Mouse (Mus musculus) erythroid progenitor cell, adult 5-6 weeks (primary cell): ENCODE measurements around the gene Gal3st2c. TPM values are rescaled to one million over a fixed set of nuclear protein-coding genes. Genes with fewer than 3 reads are reported as not detected.
"Not testable (repeated sequence)": the region's sequence is repeated elsewhere in the genome, so short reads cannot be mapped to it uniquely, and the experiment has no call there.

Source experiments
- ATAC-seq: replicated peaks from 2 replicates; pipeline ENCODE4 v1.8.0; 2016; ENCODE audit warnings: moderate number of reproducible peaks, mild to moderate bottlenecking, moderate TSS enrichment, inconsistent platforms; ENCODE audit not compliant: poor library complexity, low FRiP score, severe bottlenecking
- total RNA-seq, 2 experiments: library from RNA; stranded (forward) in 1 of 2; stranded (reverse) in 1 of 2; fragments of 150-400 nt in 1 of 2; fragments of 186-747, 209-891 nt in 1 of 2; gene quantifications; 2 replicates each; pipeline versions ENCODE4 v1.2.3 to v1.2.4; 2015 to 2017; ENCODE audit warnings: low replicate concordance in 2 of 2

Gene Gal3st2c
- total RNA-seq (2015; ENCODE audit: low replicate concordance) = not detected in 2 replicates
- not detected in 2 replicates for total RNA-seq (2017; ENCODE audit: low replicate concordance)

DNA sequence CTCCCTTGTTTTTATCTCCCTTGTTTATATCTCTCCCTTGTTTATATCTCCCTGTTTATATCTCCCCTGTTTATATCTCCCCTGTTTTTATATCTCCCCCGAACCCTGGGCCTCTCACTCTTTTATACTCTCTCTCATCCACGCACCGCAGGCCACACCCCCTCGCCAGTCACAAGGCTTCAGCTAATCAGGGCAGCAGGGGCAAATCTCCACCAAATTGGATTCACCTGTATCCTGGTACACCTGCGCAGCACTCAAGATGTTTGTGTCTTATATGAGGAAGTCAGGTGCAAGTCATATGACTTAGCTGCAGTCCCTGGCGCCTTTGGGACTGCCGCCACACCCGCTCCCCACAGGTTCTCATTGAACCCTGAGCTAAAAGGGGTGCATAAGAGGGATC is at the start of gene Gal3st2c:
Gene Gal3st2c (plus strand): TSS at position 301 of the 400 bp plus-strand sequence.
- not testable (repeated sequence) for ATAC-seq

DNA sequence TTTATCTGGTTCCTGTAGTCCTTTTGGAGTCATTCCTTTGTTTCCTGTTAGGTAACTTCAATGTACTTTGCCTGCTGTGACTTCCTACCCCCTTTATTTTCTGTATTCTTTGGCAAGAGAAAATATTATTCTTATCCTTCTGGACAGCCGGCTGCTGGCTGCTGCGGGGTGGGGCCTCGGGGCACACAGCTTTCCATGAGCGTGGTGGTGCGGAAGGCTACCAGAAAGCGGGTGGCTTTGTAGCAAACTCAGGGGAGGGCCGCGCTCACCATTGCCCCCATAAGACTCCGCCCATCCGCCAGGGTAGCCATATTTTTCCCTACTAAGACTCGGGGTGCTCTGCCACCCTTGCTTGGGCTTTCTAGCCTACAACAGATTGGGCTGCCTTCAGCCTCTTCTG is 41.2 kb upstream of the Gal3st2c start:
- ATAC-seq = not testable (repeated sequence)

DNA sequence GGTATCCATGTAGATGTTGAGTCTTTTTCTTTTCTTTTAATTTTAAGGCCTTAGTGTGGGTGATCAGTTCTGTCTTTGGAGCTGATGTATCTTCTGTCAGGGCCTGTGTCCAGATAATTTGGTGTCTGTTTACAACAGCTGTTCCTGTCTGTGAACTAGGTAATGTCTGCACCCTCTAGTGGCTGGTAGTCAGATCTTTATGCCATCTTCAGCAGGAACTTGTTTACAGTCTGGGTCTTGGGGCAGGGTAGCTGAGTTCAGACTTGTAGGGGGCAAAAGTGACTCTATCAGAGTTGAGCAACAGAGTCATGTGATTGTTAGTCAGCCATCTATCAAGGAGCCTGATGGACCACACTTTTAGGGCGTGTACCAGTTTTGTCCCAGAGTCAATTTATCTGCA is 23.8 kb upstream of the Gal3st2c start:
- ATAC-seq = not testable (repeated sequence)

DNA sequence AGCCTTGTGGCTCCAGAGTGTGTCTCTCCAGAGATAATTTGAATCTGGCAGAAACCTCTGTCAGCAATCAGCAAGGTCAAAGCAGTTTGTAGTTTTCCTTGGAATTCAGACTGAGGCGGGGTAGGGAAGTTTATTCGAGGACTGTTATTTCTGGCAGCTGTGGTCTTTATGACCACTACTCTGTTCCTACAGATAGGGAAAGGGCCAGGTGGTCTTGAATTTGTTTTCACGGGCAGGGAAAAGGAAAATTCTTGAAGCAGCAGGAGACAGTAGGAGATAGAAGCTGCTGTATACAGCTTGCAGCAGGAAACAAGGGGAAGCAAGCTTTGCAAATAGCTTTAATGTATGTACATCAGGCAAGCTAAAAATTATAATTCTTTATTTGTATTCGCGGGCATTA is 19.9 kb upstream of the Gal3st2c start:
- not testable (repeated sequence) for ATAC-seq

DNA sequence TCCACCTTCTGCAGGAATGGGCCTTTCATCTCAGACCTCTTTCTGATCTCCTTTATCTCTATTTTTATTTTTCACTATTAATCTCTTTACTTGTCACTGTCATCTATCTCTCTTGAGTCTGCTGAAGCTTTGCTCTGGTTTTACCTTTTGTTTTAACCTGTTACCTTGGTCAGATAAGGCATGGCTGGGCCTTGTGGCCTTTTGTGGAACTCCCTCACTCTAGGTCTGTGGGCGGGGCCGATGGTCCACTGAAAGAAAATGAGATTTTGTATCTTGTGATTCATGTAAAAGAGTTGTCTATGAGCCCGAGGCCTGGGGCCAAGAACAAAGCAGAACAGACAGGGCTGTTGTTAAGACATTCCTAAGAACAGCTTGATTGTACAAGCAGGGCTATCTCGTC is 19.5 kb upstream of the Gal3st2c start:
- not testable (repeated sequence) for ATAC-seq

DNA sequence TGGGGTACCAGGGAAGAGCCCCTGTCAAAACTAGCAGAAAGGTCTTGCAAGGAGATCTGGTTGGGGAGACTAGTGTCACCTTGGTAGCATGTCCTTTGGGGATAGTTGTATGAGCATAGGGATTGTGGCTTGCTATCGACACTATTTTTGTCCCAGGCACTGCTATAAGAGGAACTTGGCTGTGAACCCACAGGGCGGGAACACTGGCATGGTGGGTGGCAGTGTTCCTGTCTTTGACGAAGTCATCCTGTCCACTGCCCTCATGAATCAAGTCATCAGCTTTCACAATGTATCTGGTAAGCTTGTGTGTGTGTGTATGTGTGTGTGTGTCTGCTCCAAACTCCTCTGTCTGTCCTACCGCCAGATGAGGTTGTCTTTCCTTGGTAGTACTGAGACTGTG is 14.5 kb upstream of the Gal3st2c start:
- ATAC-seq = not testable (repeated sequence)

DNA sequence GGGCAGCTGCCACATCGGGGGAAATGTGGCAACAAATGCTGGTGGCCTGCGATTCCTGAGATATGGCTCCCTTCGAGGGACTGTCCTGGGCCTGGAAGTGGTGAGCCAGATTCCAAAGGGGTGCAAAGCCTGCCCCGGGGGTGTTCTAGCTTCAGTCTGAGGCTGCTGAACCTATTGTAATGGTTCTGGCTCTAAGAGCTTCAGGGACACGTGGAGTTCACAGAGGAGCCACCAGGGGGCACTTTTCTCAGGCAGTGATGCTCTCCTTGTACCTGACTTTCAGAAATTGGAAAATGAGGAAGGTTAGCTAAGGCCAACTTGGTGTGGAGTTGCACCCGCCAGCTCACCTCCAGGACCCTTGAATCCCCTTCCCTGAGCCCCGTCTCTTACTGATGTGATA is 12.0 kb upstream of the Gal3st2c start:
- peak; percentile 81 for ATAC-seq

DNA sequence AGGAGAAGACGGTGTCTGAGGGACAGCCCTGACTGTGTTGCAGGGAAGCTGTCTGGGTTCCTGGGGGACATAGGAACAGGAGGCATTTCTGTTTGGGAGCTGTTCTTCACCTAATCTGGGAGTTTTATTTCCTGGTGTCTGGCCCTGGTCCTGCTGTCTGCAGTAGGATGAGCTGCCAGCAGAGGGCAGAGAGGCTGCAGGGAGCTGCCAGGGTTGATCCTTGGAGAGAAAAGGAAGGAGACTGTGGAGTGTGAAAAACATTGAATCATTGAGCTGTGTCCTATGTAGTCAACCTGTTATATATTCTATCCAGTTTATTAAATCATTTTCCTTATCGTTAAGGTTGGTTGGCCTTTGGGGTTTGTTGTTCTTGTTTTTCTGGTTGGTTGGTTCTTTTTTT is 9.4 kb upstream of the Gal3st2c start:
- ATAC-seq = not testable (repeated sequence)

DNA sequence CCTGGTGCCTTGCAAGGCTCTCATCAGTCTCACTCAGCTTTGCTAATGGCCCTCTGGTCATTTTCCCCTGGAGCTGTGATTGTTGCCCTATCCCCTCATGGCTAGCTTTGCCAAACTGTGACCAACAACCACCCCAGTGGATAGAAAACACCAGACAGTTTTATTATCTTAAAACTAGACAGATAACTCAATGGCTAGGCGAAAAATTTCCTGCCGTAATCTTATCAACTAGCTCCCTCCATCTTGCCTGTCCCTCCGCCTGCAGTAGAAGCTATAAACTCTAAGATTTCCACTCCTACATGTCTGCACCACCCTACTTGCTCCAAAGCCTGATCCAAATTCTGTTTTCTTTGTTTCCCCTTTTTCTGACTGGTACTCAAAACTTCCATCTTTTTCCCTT is 4.1 kb upstream of the Gal3st2c start:
- no peak for ATAC-seq

DNA sequence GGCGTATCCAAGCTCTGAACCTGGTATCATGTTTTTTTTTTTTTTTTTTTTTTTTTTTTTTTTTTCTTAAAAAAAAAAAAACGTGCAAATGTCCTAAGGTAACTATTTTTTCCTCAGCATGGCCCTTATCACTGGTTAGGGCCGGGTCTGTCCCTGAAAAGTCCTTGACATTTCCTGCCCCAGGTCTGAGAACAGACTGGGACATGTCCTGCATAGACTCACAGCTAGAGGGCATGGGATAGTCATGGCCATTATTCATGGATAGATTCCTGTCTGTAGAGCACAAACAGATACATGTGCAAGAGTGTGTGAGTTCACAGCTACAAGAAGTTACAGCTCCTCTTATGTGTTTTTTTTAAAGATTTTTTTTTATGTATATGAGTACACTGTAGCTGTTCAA is 1.5 kb upstream of the Gal3st2c start:
- ATAC-seq = no peak

DNA sequence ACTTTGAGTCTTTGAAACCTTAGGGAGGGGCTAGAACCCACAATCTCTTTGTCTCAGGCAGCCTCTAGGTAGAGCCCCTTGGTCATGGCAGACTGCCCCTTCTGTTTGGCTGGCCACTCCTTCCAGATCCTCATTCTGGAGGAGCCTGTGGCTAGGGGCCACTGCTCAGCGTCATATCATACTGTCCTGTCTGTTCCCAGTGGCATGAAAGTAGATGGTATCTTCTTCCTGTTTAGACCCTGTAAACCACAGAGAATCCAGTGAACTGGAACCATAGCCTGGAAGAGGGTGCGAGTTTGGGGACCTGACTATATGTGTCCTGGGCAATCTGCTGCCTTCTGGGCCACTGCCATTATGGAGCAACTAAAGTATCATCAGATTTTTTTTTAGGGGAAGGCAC is 759 bp downstream of the Gal3st2c start:
- not testable (repeated sequence) for ATAC-seq

DNA sequence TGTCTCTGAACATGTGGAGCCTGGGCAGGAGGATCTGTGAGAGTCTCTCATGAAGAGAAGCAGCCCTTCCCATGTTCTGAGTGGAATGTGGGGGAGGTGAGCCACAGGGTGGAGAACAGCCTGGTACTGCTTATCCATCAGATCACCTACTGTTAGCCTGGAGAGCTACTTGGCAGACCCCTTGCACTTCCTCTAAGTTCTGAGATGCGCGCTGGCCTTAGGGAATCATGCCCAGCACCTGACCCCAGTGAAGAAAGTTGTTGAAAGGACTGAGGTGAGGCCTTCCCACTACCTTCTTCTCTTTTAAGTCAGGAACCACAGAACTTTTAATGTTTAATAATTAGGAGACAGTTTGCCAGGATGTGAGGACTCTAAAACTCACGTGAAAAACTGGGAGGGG is 1.2 kb downstream of the Gal3st2c start:
- ATAC-seq = not testable (repeated sequence)

DNA sequence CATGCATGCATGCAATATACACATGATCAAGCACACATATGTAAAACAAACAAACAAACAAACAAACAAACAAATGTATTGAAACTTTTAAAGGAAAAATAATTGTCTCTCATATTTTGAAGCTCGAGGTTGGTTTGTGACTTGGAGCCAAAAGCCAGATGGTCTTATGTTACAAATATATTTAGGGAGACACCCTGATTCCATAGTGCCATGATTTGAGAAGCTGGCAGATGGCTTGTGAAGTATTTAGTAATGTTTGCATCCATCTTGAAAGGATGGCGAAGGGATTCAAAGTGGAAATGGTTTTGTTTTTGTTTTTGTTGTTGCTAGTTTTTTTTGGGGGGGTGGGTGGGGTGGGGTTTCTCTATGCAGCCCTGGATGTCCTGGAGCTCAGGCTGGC is 10.7 kb downstream of the Gal3st2c start:
- no peak for ATAC-seq

DNA sequence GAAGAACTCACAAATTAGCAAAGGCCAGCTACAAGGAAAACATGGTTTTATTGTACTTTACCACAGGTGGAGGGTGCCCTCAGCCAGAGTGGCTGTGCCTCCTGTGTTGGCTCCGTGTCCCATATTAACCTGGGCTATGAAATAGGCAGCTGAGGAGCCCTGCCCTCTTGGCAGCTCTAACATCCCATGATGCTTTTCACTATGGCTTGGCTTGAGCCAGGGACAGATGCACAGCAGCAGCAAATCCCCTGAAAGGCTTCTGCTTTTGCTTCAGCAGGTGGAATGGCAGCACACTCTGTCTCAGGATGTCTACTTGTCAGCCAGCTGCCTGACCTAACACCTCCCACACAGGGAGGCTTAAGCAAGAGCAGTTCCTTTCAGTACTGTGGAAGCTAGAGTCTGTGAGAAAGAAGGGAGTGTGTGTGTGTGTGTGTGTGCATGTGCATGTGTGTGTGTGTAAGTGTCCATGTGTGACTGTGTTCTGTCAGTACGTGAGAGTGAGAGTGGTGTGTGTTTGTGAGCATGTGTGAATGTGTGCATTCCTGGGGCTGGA is 15.7 kb downstream of the Gal3st2c start:
- not testable (repeated sequence) for ATAC-seq

DNA sequence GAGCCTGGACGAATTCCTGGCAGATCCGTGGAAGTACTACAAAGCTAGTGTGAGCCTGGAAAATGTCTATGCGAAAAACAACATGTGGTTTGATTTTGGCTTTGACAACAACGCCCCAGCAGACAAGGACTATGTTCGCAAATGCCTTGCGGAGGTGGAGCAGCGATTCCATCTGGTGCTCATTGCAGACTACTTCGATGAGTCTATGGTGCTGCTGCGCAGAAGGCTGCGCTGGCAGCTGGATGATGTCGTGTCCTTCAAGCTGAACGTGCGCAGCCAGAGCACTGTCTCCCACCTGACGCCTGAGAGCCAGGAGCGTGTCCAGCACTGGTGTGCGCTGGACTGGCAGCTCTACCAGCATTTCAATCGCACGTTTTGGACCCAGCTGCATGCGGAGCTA is 18.5 kb downstream of the Gal3st2c start:
- ATAC-seq = not testable (repeated sequence)

DNA sequence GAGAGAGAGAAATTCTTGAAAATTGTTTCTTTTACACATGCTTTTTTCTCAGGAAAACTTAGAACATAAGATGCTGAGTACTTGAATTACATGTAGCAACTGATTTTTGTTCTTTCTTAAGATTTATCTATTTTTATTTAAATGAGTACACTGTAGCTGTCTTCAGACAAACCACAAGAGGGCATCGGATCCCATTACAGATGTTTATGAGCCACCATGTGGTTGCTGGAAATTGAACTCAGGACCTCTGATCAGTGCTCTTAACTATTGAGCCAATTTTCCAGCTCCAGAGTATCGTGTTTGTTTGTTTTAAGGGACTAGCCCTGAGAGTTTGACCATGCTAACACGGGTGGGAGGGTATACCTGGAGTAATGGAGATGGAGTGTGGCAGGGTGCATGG is 21.3 kb downstream of the Gal3st2c start:
- ATAC-seq = no peak

DNA sequence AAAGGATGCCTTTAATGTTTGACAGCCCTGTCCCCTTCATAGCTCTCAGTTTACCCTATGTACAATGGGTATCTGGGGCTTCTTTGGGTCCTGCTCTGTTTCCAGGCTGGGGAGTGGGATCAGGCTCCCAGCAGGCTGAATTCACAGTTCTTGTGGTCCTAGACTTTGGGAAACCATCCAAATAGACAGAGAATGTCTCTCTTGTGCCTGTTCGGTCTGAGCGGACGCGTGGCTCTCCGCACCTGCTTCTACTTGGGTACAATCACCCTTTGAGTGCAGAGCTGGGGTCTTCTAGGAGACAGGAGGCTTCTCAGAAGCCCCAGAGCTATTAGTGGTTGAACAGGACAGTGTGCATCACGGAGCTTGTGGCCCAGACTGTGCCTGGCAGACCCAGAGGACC is 29.8 kb downstream of the Gal3st2c start, which contains the start of gene Neu4:
Gene Neu4 (plus strand): TSS at position 301 of the 400 bp plus-strand sequence.
- ATAC-seq = no peak

DNA sequence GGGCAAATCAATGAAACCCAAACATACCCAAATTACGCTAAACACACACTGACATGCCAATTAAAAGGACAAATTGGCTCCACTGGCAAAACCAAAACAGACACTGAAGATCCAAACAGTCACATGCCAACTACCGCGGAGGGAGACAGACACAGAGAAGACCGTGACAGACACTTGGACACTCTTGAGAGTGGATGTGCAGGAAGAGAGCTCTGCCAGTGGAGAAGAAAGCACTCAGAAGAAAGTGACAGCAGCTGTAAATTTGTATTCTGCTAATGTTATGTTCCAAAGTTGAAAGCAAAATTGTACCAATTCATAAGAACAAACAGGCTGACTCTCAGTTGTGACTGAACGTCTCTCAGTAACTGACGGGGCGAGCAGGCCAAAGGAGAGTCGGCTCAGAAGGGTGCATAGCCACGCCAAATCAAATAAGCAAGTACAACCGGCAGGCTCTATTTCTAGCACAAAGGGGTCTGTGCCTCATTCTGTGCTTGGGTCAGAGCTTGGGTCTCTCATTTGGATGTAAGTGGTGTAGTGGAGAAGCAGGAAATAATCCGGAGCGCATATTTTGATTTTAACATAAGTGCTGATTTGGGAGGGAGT is 37.3 kb downstream of the Gal3st2c start:
- ATAC-seq = no peak

DNA sequence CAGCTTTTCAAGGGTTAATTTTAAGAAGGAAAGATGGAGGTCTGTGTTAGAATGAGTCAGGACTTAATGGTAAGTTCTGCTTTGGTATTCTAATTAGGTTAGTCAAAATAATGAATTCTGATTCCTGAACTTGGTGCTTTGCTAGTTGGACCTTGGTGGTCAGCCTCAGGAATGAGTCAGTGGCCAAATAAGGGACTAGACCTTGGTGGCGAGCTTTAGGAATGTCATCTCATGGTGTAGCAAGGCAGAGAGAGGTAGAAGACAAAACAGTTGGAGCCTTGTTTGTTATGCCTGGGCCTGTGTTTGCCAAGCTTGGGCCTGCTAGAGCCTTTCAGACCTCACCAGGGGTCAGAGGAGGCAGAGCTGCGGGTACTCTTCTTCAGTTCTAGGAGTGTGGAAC is 38.4 kb downstream of the Gal3st2c start:
- no peak for ATAC-seq

DNA sequence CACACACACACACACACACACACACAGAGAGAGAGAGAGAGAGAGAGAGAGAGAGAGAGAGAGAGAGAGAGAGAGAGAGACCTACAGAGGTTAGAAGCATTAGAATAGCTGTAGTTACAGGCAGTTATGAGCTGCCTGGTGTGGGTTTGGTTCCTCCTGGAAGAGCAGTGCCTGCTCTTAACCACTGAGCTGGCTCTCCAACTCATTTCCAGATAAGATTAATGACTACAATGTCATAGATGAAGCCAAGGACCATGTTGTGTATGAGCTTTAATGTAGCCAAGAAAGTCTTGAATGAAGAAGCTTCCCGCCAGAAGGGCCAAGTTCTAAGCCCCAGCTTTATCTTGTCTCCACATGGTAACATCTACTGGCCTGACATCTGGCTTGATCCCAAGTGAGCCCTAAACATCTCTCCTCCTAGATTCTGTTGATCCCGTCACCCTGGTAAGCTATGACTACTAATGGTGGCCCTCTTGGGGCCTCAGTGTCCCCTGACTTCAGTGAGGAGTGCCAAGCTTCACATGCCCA is 42.8 kb downstream of the Gal3st2c start:
- ATAC-seq = no peak

DNA sequence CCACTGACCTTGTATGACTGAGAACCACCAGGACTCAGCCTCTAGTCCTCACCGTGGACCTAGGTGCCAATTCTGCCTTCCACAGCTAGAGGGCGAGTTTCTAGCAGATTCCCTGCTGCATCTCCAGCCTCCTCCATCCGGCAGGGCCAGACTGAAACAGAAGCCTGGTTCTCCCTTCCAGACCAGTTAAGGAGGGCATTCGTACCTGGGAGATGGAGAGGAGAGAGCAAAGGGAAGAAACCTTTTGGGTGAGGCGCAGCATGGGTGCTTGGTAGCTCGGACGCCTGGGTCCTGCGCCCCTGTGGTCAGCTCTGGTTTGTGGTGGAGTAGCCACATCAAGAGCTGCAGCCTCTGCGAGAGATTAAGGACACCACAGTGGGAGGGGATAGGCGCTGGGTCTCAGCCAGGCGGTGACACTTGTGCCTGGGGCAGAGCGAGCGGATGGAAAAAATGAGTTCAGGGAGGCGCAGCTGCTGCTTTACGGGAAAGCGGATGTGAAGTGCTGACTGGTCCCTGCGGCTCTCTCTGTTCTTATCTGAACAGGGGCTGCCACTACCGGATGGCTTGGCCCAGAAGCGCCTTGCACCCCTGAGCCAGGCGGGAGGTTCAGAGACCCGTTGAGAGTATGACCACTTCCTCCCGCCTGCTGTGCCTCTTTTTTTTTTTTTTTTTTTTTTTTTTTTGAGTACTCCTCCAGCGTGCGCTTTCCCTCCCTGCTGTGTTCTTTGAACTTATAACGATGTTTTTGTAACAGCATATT is 44.9 kb downstream of the Gal3st2c start:
- peak; percentile 33; the same call in 1 of the 2 replicates for ATAC-seq
